Mouse (Mus musculus) embryo, embryonic 11.5 days (tissue): ENCODE measurements at regions not wholly inside any gene's neighbourhood (a gene's known extent, or its start where the extent isn't known, plus 50 kb on each side); places are given as distances from the start of the nearest gene placed in this dataset.

Experiments used
- DNase-seq: peaks from one replicate; pipeline ENCODE4 v3.0.0-alpha.2; 2012; ENCODE audit warnings: low read depth, low spot score

DNA sequence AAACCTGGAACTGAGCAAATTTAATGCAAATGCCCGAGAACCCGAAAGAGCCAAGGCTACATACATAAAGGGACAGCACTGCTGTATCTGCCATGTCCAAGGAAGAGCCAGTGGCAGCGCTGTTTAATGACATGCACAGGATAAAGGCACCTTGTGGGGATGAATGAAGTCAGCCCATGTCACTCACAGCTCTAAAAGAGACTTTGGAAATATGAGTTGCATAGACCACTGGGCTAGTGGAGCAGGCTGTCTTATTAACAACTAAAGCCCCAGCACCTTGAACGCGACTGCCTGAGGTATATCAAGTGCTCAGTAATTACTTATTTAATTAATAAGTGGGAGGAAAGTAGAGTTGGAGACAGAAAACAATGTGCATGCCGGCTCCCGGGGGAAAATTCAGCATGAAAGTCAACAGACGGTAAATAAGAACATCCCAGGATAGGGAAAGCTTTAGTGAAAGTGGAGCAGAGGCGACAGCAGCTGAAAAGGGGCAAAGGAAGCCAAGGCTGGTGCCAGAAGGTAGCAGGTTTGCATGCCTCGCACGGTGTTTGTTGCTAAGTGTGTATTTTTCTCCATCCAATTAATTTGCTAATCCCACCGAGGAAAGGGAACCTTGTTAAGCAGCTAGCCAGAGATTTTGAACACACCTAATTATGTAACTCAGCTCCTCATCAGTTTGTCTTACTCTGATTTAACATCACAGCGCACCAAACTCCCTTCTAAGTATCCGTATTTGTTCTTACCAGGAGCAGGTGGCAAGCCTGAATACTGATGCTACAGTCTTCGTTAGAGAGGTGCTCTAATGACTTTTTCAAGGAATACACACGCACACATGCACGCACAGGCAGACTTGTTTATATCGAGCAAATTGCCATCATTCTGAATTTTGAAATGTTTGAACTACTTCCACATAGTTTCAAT is 167.4 kb downstream of the Triml1 start:
- DNase-seq: no peak

DNA sequence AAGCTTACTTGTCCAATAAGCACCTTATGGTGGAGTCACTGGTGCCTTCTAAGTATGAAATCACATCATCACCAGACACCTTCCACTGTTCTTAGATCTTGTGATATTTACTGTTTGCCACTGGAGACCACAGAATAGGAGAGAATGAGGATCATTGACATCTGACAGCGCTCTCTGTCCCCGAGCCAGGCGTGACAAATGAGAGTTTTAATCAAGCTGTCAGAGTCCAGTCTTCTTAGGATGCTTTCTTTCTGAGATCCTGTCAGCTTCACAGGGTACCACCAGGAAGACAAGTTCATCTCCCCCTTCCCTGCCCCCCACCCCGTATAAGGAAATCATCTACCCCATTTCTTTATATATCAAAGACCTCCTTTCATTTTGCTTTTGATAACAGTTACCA is 168.7 kb downstream of the Triml1 start:
- no peak for DNase-seq

DNA sequence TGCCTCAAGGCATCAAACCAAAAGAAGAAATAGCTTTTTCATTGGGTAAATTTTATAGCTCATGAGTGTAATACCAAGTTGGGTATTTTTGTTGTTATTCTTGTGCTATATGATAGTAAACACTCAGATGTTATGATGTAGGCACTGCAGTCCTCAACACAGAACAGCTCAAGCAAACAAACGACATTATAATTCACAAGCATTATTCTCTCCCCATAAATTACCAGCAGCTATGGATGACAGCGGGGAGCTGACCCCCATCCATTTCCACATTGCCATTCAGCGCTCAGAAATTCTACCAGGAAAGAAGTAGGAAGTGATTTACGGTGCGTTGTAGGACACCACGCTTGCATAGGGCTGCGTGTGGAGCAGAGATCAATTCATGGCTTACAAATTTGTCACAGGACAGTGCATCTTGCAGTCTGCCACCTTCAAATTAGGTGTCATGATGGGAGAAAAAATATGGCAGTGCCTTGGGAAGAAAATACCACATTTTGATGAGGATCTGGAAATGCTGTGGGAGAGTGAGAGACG is 173.4 kb downstream of the Triml1 start:
- DNase-seq: peak; percentile 23

DNA sequence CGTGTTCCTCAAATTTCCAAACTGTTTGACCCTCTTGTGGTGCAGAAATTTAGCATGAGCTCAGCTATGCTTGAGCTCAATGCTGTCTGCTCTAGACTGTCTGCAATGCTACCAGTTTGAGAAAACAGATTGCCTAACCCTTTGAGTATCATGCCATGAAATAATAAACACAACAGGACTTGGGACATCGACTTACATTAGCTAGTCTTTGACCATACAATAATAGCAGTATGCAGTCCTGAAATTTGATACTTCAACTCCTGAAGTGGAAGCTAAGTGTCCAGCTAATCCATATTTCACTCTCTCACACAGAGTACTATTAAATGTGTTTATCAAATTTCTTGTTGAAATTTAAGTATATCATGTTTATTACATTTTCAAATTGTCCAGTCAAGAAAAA is 176.8 kb downstream of the Triml1 start:
- DNase-seq: no peak

DNA sequence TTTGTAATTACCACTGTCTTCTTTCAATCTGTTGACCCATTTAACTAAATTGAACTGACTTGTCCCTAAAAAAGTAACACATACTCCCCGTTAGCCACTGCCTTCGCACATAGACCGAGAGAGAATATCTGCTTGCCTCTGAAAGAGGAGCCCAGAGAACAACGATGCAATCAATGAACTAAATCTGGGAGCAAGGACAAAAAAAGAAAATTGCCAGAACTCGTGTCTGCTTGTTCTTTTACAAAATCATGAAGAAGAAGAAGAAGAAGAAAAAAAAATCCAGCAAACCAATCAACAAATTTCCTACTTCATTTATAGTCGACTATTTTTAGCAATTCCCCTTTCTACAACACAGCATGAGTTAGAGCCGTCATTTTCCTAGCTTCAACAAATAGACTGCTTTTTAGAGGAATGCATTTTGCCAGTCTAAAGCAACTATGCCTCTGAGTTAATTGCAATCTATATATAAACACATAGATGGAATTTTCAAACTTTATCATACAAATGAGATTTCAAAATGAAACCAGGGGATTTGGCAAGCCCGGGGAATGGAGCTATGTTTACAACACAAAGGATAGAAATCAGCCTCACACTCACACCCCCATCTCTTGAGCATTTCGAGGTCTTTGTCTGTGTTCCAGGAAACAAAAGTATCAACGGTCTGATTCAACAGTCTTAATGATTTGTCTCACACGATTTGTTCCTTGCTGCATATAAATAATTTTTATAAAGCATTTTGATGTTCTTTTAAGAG is 183.1 kb downstream of the Triml1 start:
- no peak for DNase-seq

DNA sequence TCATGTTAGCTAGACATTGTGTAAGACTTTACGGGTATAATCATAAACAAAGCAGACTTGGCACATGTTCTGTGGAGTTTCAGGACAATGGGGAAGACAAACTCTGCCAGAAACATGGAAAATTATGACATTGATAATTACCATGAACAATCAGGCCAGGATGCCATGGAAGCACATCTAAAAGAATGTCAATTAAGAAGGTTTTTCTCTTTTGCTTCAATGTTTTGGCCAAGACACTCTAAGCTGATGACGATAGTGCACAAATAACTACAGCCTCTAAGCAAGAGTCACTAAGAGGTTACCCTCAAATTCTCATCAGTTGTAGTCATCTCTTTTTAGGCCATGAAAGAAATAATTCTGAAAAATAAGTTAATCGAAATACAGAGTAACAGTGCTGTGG is 208.7 kb downstream of the Triml1 start:
- DNase-seq: no peak

DNA sequence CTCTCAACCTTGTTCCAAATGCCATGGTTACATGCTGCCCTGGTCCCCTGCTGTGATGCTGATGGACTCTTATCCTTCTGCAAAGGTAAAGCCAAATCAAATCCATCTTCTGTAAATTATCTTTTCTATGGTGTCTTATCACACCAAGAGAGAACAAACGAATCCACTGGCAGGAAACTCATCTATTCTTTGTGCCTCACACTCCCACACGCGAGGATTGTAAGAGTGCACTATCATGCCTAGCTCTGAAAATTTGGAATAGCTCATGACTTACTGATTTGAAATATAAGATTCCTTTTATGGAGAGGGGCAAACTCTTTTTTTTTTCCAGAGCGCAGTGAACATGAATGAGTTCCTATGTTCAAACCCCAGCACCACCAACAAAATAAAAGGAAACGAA is 249.6 kb downstream of the Triml1 start:
- no peak for DNase-seq

DNA sequence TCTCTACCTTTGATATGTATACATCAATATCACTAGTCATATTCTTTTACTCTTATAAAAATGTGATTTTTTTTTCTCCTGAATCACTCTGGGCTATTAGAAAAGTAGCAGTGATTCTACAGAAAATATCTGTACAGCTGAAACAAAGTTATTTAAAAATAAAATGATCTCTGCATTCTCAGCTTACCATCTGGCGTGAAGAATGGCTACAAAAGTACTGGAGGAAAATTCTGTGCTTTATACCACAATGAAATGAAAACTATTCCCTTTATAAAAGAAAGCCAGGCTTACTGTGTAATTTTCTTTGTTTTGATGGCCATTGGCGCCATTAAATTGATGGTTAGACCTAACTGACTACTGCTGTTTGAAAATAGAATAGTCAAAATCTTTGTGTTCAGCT is 254.8 kb downstream of the Triml1 start:
- DNase-seq: no peak

DNA sequence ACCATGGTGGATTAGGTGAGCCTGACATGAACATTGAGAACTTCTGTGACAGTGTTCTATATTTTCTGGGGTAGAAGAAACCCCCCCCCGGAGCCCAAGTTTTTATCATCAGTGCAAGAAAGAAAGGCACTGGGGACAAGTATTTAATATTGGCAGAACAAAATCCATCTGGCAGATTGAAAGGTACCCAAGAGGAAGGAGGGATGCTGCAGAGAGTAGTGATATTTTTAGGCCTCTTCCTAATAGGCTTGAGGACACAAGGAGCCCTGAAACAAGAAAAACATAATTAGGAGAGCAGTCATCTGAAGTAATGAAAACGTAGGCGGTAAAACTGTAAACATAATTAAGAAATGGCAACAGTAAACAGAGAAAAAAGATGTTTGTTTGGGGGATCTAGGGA is 271.0 kb downstream of the Triml1 start:
- no peak for DNase-seq
